Mouse (Mus musculus): Measurements from ENCODE around the gene Nap1l1. TPM values are rescaled to one million over a fixed set of nuclear protein-coding genes. Genes with fewer than 3 reads are reported as not detected.
"Not testable (repeated sequence)": the region's sequence is repeated elsewhere in the genome, so short reads cannot be mapped to it uniquely, and the experiment has no call there.

Nap1l1 gene
- polyA plus RNA-seq (2016; fragmentation: Nextera tagmentation; extraction: Ambion mirVana), result 174 and 178 TPM in 2 replicates

DNA sequence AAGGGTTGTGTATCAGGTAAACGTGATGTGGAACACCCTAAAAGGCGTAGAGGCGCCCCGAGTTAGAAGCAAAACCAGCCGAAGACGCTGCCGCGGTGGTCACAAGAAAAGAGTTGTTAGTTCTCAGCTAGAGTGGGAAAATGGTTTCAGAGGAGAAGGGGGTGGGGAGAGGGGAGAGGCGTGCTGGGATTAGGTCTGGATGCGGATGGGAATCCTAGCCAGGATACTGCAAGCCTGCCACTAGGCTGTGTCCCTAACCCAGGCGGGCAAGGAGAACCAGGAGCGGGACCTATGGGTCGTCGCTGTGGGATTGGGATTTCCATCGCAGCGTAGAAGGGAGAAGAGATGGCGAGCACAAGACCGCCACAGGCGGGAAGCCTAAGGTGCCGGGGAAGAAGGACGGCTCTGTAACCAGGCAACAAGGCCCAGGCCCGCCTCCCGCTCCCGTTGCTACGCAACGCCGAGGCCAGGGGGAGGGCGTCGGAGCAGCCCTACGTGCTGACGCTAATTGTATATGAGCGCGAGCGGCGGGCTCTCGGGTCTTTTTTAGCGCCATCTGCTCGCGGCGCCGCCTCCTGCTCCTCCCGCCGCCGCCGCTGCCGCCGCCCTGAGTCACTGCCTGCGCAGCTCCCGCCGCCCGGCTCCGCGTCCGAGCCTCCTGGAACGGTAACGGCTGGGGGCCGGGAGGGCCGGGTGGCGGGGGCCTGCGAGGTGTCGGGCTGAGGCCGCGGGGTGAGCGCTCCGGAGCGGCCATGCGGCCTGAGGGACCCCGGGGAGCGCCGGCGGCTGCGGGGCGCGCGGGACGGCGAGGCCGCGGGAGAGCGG is at the start of gene Nap1l1:
Gene Nap1l1 (plus strand): TSS at position 538 of the 825 bp plus-strand sequence.
- ATAC-seq, result peak; percentile 97
- Histone ChIP-seq H3K4me2 (peak within 1 kb of the TSS; percentile 90), H3K4me1 (peaks cover 51% of the 10 kb centered on the region), H3K27me3 (replicated peaks) (no peaks in the 10 kb centered on the region), H3K4me3 (peak within 1 kb of the TSS; percentile 98), H3K9me3 (replicated peaks) (no peaks in the 10 kb centered on the region), H3K27ac (peak within 1 kb of the TSS; percentile 92), H3K9ac (peak within 1 kb of the TSS; percentile 98), H3K36me3 (peaks cover 22% of the 10 kb centered on the region)
- WGBS (ENCODE audit: insufficient replicate concordance), result 3% methylated on average over 69 of the region's 80 CpGs

GRCm38 (mm10) chr10:111426491-111426890 is 46.5 kb upstream of the Nap1l1 start:
- no peaks in the 10 kb centered on the region for H3K9me3 ChIP-seq (replicated peaks)
- no peak overlapping the region for H3K9ac ChIP-seq
- H3K27ac ChIP-seq, result no peak overlapping the region
- WGBS (ENCODE audit: insufficient replicate concordance), result 76% methylated on average over 1 of the region's 1 CpGs
- no peak overlapping the region for H3K4me3 ChIP-seq
- no peaks in the 10 kb centered on the region for H3K27me3 ChIP-seq (replicated peaks)
- no peaks in the 10 kb centered on the region for H3K36me3 ChIP-seq
- peaks cover 14% of the 10 kb centered on the region for H3K4me1 ChIP-seq
- no peak overlapping the region for H3K4me2 ChIP-seq
- no peak for ATAC-seq

GRCm38 (mm10) chr10:111433502-111433901 is 39.5 kb upstream of the Nap1l1 start:
- H3K9ac ChIP-seq, result no peak overlapping the region
- no peak overlapping the region for H3K4me2 ChIP-seq
- no peak for ATAC-seq
- H3K4me1 ChIP-seq, result no peaks in the 10 kb centered on the region
- H3K9me3 ChIP-seq (replicated peaks), result no peaks in the 10 kb centered on the region
- no peaks in the 10 kb centered on the region for H3K36me3 ChIP-seq
- H3K27ac ChIP-seq, result no peak overlapping the region
- no peak overlapping the region for H3K4me3 ChIP-seq
- 80% methylated on average over 3 of the region's 3 CpGs for WGBS (ENCODE audit: insufficient replicate concordance)
- no peaks in the 10 kb centered on the region for H3K27me3 ChIP-seq (replicated peaks)

GRCm38 (mm10) chr10:111441034-111441440 is 32.0 kb upstream of the Nap1l1 start:
- H3K4me2 ChIP-seq, result no peak overlapping the region
- ATAC-seq, result peak; percentile 62
- 35% methylated on average over 3 of the region's 3 CpGs for WGBS (ENCODE audit: insufficient replicate concordance)
- no peaks in the 10 kb centered on the region for H3K36me3 ChIP-seq
- H3K9ac ChIP-seq, result no peak overlapping the region
- peaks cover 31% of the 10 kb centered on the region for H3K4me1 ChIP-seq
- H3K9me3 ChIP-seq (replicated peaks), result no peaks in the 10 kb centered on the region
- no peak overlapping the region for H3K4me3 ChIP-seq
- peak overlapping the region; percentile 26; the same call in 1 of the 2 replicates for H3K27ac ChIP-seq
- H3K27me3 ChIP-seq (replicated peaks), result no peaks in the 10 kb centered on the region

DNA sequence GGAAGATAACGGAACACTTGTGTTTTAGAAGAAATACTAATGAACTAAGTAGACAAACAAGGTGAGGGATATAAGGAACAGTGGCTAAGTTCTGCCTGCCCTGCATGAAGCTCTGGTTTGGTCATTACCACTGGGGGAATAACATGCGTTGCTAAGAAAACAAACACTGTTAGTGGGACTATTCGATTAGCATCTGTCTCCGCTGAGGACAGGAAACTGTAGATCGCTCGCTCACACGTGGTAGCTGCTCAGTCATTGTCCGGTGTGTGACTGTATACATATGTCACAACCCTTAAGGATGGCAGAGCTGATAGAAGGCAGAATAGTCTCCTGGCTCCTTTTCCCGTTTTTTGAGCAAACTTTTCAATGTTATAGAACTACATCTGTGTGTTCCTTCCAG is 28.8 kb upstream of the Nap1l1 start:
- WGBS (ENCODE audit: insufficient replicate concordance), result 39% methylated on average over 9 of the region's 9 CpGs
- no peak overlapping the region for H3K27ac ChIP-seq
- ATAC-seq, result no peak
- H3K4me3 ChIP-seq, result no peak overlapping the region
- no peaks in the 10 kb centered on the region for H3K36me3 ChIP-seq
- no peak overlapping the region for H3K4me2 ChIP-seq
- peaks cover 37% of the 10 kb centered on the region for H3K4me1 ChIP-seq
- H3K9me3 ChIP-seq (replicated peaks), result no peaks in the 10 kb centered on the region
- H3K27me3 ChIP-seq (replicated peaks), result no peaks in the 10 kb centered on the region; the same call in 1 of the 2 replicates
- no peak overlapping the region for H3K9ac ChIP-seq

DNA sequence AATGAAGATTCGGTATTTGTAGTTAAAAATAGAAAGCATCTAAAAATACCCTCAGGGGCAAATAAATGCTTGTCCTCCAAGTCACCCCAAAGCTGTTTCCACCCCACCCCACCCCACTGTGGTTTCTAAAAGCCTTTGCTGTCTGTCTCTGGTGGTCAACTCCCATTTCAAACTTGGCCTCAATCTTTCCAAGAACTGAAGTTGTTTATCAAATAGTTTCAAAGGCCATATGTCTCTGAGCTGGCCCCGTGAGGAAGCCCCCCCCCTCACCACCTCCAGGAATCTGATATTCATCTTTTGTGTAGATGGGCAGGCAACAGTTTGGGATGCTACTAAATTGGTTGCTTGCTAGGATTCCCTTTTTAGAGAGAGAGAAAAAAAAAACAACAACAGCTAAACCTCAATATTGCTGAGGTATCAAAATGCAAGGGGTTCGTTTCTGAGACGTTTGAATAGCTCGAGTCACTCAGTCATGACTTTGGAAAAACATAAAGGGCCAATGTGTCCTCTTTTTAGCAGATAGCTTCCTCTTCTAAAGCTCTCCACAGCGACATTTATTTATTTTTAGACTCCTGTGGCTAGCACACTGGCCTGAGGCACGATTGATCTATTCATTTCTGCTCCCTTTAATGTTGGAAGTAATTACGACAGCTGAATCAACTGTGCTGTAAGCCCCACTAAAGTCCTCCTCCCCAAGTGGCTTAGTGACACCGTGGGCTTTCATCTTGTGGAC is 26.9 kb upstream of the Nap1l1 start:
- peak overlapping the region; percentile 27; the same call in 1 of the 2 replicates for H3K9ac ChIP-seq
- no peak overlapping the region for H3K4me3 ChIP-seq
- H3K36me3 ChIP-seq, result no peaks in the 10 kb centered on the region
- H3K9me3 ChIP-seq (replicated peaks), result no peaks in the 10 kb centered on the region
- H3K27me3 ChIP-seq (replicated peaks), result no peaks in the 10 kb centered on the region; the same call in 1 of the 2 replicates
- peak overlapping the region; percentile 41; the same call in 1 of the 2 replicates for H3K27ac ChIP-seq
- peaks cover 36% of the 10 kb centered on the region for H3K4me1 ChIP-seq
- ATAC-seq, result peak; percentile 56
- WGBS (ENCODE audit: insufficient replicate concordance), result 12% methylated on average over 9 of the region's 9 CpGs
- H3K4me2 ChIP-seq, result peak overlapping the region; percentile 36

GRCm38 (mm10) chr10:111446672-111447008 is 26.4 kb upstream of the Nap1l1 start:
- Histone ChIP-seq H3K4me1 (peaks cover 36% of the 10 kb centered on the region), H3K4me2 (peak overlapping the region; percentile 36; the same call in 1 of the 2 replicates), H3K27ac (peak overlapping the region; percentile 41; the same call in 1 of the 2 replicates)
- not testable (repeated sequence) for H3K36me3 ChIP-seq; H3K9me3 ChIP-seq (replicated peaks); H3K4me3 ChIP-seq; H3K9ac ChIP-seq; ATAC-seq; H3K27me3 ChIP-seq (replicated peaks)
- WGBS (ENCODE audit: insufficient replicate concordance), result 85% methylated on average over 3 of the region's 3 CpGs

GRCm38 (mm10) chr10:111449662-111450061 is 23.4 kb upstream of the Nap1l1 start:
- not testable (repeated sequence) for H3K27me3 ChIP-seq (replicated peaks); ATAC-seq

GRCm38 (mm10) chr10:111451683-111452322 is 21.2 kb upstream of the Nap1l1 start:
- H3K9me3 ChIP-seq (replicated peaks), result no peaks in the 10 kb centered on the region
- H3K4me2 ChIP-seq, result no peak overlapping the region
- H3K4me1 ChIP-seq, result peaks cover 18% of the 10 kb centered on the region
- H3K9ac ChIP-seq, result no peak overlapping the region
- peak overlapping the region; percentile 17; the same call in 1 of the 2 replicates for H3K27ac ChIP-seq
- H3K36me3 ChIP-seq, result no peaks in the 10 kb centered on the region
- WGBS (ENCODE audit: insufficient replicate concordance), result 4% methylated on average over 1 of the region's 1 CpGs
- no peaks in the 10 kb centered on the region; the same call in 1 of the 2 replicates for H3K27me3 ChIP-seq (replicated peaks)
- H3K4me3 ChIP-seq, result no peak overlapping the region
- ATAC-seq, result peak; percentile 98

More at GRCm38 (mm10) chr10:111449662-111450061, 23.4 kb upstream of the Nap1l1 start:
- WGBS (ENCODE audit: insufficient replicate concordance), result 57% methylated on average over 5 of the region's 5 CpGs
- H3K9me3 ChIP-seq (replicated peaks); H3K36me3 ChIP-seq; H3K4me2 ChIP-seq; H3K4me3 ChIP-seq; H3K9ac ChIP-seq; H3K27ac ChIP-seq: not testable (repeated sequence)
- H3K4me1 ChIP-seq, result peaks cover 36% of the 10 kb centered on the region

GRCm38 (mm10) chr10:111452426-111452825 is 20.6 kb upstream of the Nap1l1 start:
- no peak for ATAC-seq
- Histone ChIP-seq H3K27ac (no peak overlapping the region), H3K4me3 (no peak overlapping the region), H3K9ac (no peak overlapping the region), H3K9me3 (replicated peaks) (no peaks in the 10 kb centered on the region), H3K27me3 (replicated peaks) (no peaks in the 10 kb centered on the region; the same call in 1 of the 2 replicates), H3K36me3 (no peaks in the 10 kb centered on the region), H3K4me2 (no peak overlapping the region), H3K4me1 (peaks cover 18% of the 10 kb centered on the region)
- 86% methylated on average over 11 of the region's 11 CpGs for WGBS (ENCODE audit: insufficient replicate concordance)

- no peak for ATAC-seq
Observed at GRCm38 (mm10) chr10:111454698-111455308, 18.2 kb upstream of the Nap1l1 start.

More at GRCm38 (mm10) chr10:111454698-111455308, 18.2 kb upstream of the Nap1l1 start:
- 55% methylated on average over 8 of the region's 8 CpGs for WGBS (ENCODE audit: insufficient replicate concordance)
- H3K36me3 ChIP-seq, result no peaks in the 10 kb centered on the region
- H3K4me2 ChIP-seq, result no peak overlapping the region
- no peaks in the 10 kb centered on the region for H3K27me3 ChIP-seq (replicated peaks)
- H3K9ac ChIP-seq, result no peak overlapping the region
- H3K4me1 ChIP-seq, result peaks cover 18% of the 10 kb centered on the region
- H3K27ac ChIP-seq, result no peak overlapping the region
- no peaks in the 10 kb centered on the region for H3K9me3 ChIP-seq (replicated peaks)
- no peak overlapping the region for H3K4me3 ChIP-seq
